Mouse (Mus musculus) lung, postnatal 0 days (tissue): ENCODE results near the gene Arhgap18. TPM values are rescaled to one million over a fixed set of nuclear protein-coding genes. Genes with fewer than 3 reads are reported as not detected.

Experiments used
- ATAC-seq: fragments of 200-750 bp; cut with Nextera tagmentation; 2 replicates; pipeline ENCODE4 v1.8.0; 2017; ENCODE audit warnings: moderate library complexity
- DNase-seq: peaks from one replicate; pipeline ENCODE4 v3.0.0-alpha.2; 2016; ENCODE audit warnings: low spot score
- H3K27ac ChIP-seq: fragments of 300-500 bp; sonication (generic); 2 replicates; pipeline ENCODE4 v1.5.1; 2014; ENCODE audit warnings: antibody characterized with exemption, mild to moderate bottlenecking, low read length, mixed read lengths
- H3K27me3 ChIP-seq: fragments of 300-500 bp; sonication (generic); replicated peaks from 2 replicates; pipeline ENCODE4 v1.6.1; 2014; ENCODE audit warnings: low read length, mixed read lengths; ENCODE audit not compliant: insufficient read depth
- H3K36me3 ChIP-seq: fragments of 300-500 bp; sonication (generic); 2 replicates; pipeline ENCODE4 v1.6.1; 2014; ENCODE audit warnings: low read length, mixed read lengths; ENCODE audit not compliant: insufficient read depth
- H3K4me1 ChIP-seq: fragments of 300-500 bp; sonication (generic); 2 replicates; pipeline ENCODE4 v1.6.1; 2014; ENCODE audit warnings: antibody characterized with exemption, low read depth, low read length, mixed read lengths; ENCODE audit not compliant: insufficient read depth
- H3K4me2 ChIP-seq: fragments of 300-500 bp; sonication (generic); replicated peaks from 2 replicates; pipeline ENCODE4 v1.6.1; 2014; ENCODE audit warnings: low read depth, mild to moderate bottlenecking, low read length, moderate library complexity, mixed read lengths
- H3K4me3 ChIP-seq: fragments of 300-500 bp; sonication (generic); 2 replicates; pipeline ENCODE4 v1.5.1; 2014; ENCODE audit warnings: low read depth, low read length
- H3K9ac ChIP-seq: fragments of 300-500 bp; sonication (generic); replicated peaks from 2 replicates; pipeline ENCODE4 v1.6.1; 2014; ENCODE audit warnings: low read depth, mild to moderate bottlenecking
- H3K9me3 ChIP-seq: fragments of 300-500 bp; sonication (generic); 2 replicates; pipeline ENCODE4 v1.6.1; 2016; ENCODE audit warnings: low read length, mixed read lengths
- CTCF ChIP-seq: IDR thresholded peaks from 2 replicates; pipeline ENCODE4 v1.5.1; 2016; ENCODE audit warnings: antibody characterized with exemption, mild to moderate bottlenecking
- EP300 ChIP-seq: IDR thresholded peaks from 2 replicates; pipeline ENCODE4 v1.6.1; 2016; ENCODE audit warnings: antibody characterized with exemption, mild to moderate bottlenecking, control low read depth
- WGBS: fragments of 180-500 bp; shearing (Covaris S2); extraction: QIAGEN DNeasy Blood & Tissue Kit; methylation state at CpG from one replicate; pipeline ENCODE4 v1.1.7; 2014; 5-methylcytosine and 5-hydroxymethylcytosine counted together
- polyA plus RNA-seq: library from polyadenylated mRNA; unstranded; fragments of >200 nt; fragmentation: Nextera tagmentation; extraction: Ambion mirVana; gene quantifications from 2 replicates; pipeline ENCODE4 v1.2.1, GENCODE M21; 2015

The Arhgap18 gene
- polyA plus RNA-seq, 1 experiment from 2014 or later, result 28.6 TPM

- H3K9ac ChIP-seq, result no peak overlapping the region
- no peak overlapping the region for H3K4me2 ChIP-seq
- H3K9me3 ChIP-seq, result no peaks in the 10 kb centered on the region
- DNase-seq, result no peak
- TF ChIP-seq EP300 (no peak), CTCF (no peak)
- H3K36me3 ChIP-seq, result no peaks in the 10 kb centered on the region
- H3K27ac ChIP-seq, result no peak overlapping the region
- no peaks in the 10 kb centered on the region for H3K4me1 ChIP-seq
- no peak for ATAC-seq
- H3K27me3 ChIP-seq, result no peaks in the 10 kb centered on the region
- no peak overlapping the region for H3K4me3 ChIP-seq
- WGBS, result 82% methylated on average over 5 of the region's 5 CpGs
Measured at GRCm38 (mm10) chr10:26854556-26855100, 101.4 kb downstream of the Arhgap18 start.

- Histone ChIP-seq H3K9me3 (no peaks in the 10 kb centered on the region), H3K4me2 (no peak overlapping the region), H3K27ac (no peak overlapping the region), H3K9ac (no peak overlapping the region), H3K27me3 (no peaks in the 10 kb centered on the region), H3K36me3 (no peaks in the 10 kb centered on the region), H3K4me3 (no peak overlapping the region), H3K4me1 (no peaks in the 10 kb centered on the region)
- WGBS, result 56% methylated on average over 8 of the region's 8 CpGs
- TF ChIP-seq CTCF (no peak), EP300 (no peak)
- peak; percentile 73 for ATAC-seq
- DNase-seq, result peak; percentile 24
Measured at GRCm38 (mm10) chr10:26855851-26856535, 102.8 kb downstream of the Arhgap18 start.

- WGBS, result 88% methylated on average over 4 of the region's 4 CpGs
Measured at GRCm38 (mm10) chr10:26857583-26857982, 104.4 kb downstream of the Arhgap18 start.

GRCm38 (mm10) chr10:26858537-26858936 is 105.3 kb downstream of the Arhgap18 start:
- H3K36me3 ChIP-seq, result no peaks in the 10 kb centered on the region
- DNase-seq (no peak), ATAC-seq (no peak)
- H3K9ac ChIP-seq, result no peak overlapping the region
- 84% methylated on average over 4 of the region's 4 CpGs for WGBS
- H3K27ac ChIP-seq, result no peak overlapping the region
- no peak overlapping the region for H3K4me3 ChIP-seq
- H3K27me3 ChIP-seq, result no peaks in the 10 kb centered on the region
- H3K4me2 ChIP-seq, result no peak overlapping the region
- H3K4me1 ChIP-seq, result no peaks in the 10 kb centered on the region
- no peaks in the 10 kb centered on the region for H3K9me3 ChIP-seq
- TF ChIP-seq CTCF, result no peak

More at GRCm38 (mm10) chr10:26857583-26857982, 104.4 kb downstream of the Arhgap18 start:
- H3K27me3 ChIP-seq, result no peaks in the 10 kb centered on the region
- H3K4me1 ChIP-seq, result no peaks in the 10 kb centered on the region
- ATAC-seq (no peak), DNase-seq (no peak)
- no peak overlapping the region for H3K4me3 ChIP-seq
- no peak overlapping the region for H3K4me2 ChIP-seq
- no peak overlapping the region for H3K27ac ChIP-seq
- no peak overlapping the region for H3K9ac ChIP-seq
- H3K9me3 ChIP-seq, result no peaks in the 10 kb centered on the region
- TF ChIP-seq EP300 (no peak), CTCF (no peak)
- H3K36me3 ChIP-seq, result no peaks in the 10 kb centered on the region

- no peak overlapping the region for H3K27ac ChIP-seq
- no peaks in the 10 kb centered on the region for H3K4me1 ChIP-seq
- DNase-seq, result no peak
- no peaks in the 10 kb centered on the region for H3K36me3 ChIP-seq
- no peaks in the 10 kb centered on the region for H3K27me3 ChIP-seq
- H3K4me3 ChIP-seq, result no peak overlapping the region
- H3K4me2 ChIP-seq, result no peak overlapping the region
- no peak for ATAC-seq
- no peak overlapping the region for H3K9ac ChIP-seq
- H3K9me3 ChIP-seq, result no peaks in the 10 kb centered on the region
- TF ChIP-seq EP300 (no peak), CTCF (no peak)
Measured at GRCm38 (mm10) chr10:26861231-26861630, 108.0 kb downstream of the Arhgap18 start.

GRCm38 (mm10) chr10:26862207-26862606 is 109.0 kb downstream of the Arhgap18 start:
- DNase-seq (no peak), ATAC-seq (no peak)
- no peak overlapping the region for H3K4me3 ChIP-seq
- 76% methylated on average over 4 of the region's 4 CpGs for WGBS
- no peak overlapping the region for H3K4me2 ChIP-seq
- H3K27ac ChIP-seq, result no peak overlapping the region
- TF ChIP-seq EP300 (no peak), CTCF (no peak)
- H3K9ac ChIP-seq, result no peak overlapping the region
- no peaks in the 10 kb centered on the region for H3K4me1 ChIP-seq
- no peaks in the 10 kb centered on the region for H3K36me3 ChIP-seq
- no peaks in the 10 kb centered on the region for H3K9me3 ChIP-seq
- H3K27me3 ChIP-seq, result no peaks in the 10 kb centered on the region
